16 mouse cellular contexts compared by ENCODE assay signal in genomic region chr13:92967025-92967610, GRCm38 (mm10).
A peak's percentile ranks its signal among the peaks of the same experiment; 100 is the strongest.
DNase-seq lines count a peak whose midpoint lies in the region; ATAC-seq and TF ChIP-seq lines count a peak whose summit lies in the region.
"Had no signal": no experiment of that assay in that cellular context is flagged by ENCODE, and none has a peak within 500 bp of the region (broad histone marks: within the 10 kb centered on the region; RNA-seq: fewer than 3 reads in every experiment).

No protein-coding gene starts in this region.

- no peaks in the 10 kb centered on the region for H3K36me3 ChIP-seq in kidney, embryonic 15.5 days
- no peaks in the 10 kb centered on the region for H3K36me3 ChIP-seq in limb, embryonic 14.5 days (ENCODE audit: control insufficient read depth, insufficient read depth, low read length)
- H3K36me3 ChIP-seq: hindbrain, embryonic 10.5 days; neural tube, embryonic 15.5 days had no signal

- H3K9ac ChIP-seq in kidney, embryonic 15.5 days = no peak overlapping the region
- no peak overlapping the region for H3K9ac ChIP-seq in limb, embryonic 14.5 days (ENCODE audit: low read depth, low read length, severe bottlenecking)
- H3K9ac ChIP-seq: liver, embryonic 14.5 days; neural tube, embryonic 15.5 days had no signal

- TF ChIP-seq POLR2A in limb, embryonic 14.5 days (IDR thresholded peaks at IDR 0.05; ENCODE audit: borderline replicate concordance, extremely low read depth, insufficient read depth, insufficient read length) = no peak

- no peaks in the 10 kb centered on the region for H3K27me3 ChIP-seq in kidney, embryonic 15.5 days
- no peaks in the 10 kb centered on the region for H3K27me3 ChIP-seq in limb, embryonic 14.5 days (ENCODE audit: control insufficient read depth, insufficient read depth, low read length)
- H3K27me3 ChIP-seq: neural tube, embryonic 15.5 days had no signal

- no peak overlapping the region for H3K27ac ChIP-seq in kidney, embryonic 15.5 days
- no peak overlapping the region for H3K27ac ChIP-seq in limb, embryonic 14.5 days (replicated peaks; ENCODE audit: low read depth, low read length)
- H3K27ac ChIP-seq: hindbrain, embryonic 10.5 days; liver, embryonic 14.5 days; neural tube, embryonic 15.5 days had no signal

- no peaks in the 10 kb centered on the region for H3K4me1 ChIP-seq in kidney, embryonic 15.5 days
- H3K4me1 ChIP-seq in limb, embryonic 14.5 days (ENCODE audit: control insufficient read depth, insufficient read depth, low read length) = 0 out of 2 replicates have a peak, but pooled peaks cover 4% of the 10 kb centered on the region
- H3K4me1 ChIP-seq: hindbrain, embryonic 10.5 days; neural tube, embryonic 15.5 days had no signal

- ATAC-seq in kidney, embryonic 15.5 days (replicated peaks; ENCODE audit: low FRiP score) = no peak
- ATAC-seq in limb, embryonic 14.5 days (ENCODE audit: low FRiP score, low read depth) = 0 out of 2 replicates have a peak, but pooled peaks have one; percentile 34
- ATAC-seq: intestine, embryonic 16.5 days had no signal

- WGBS in kidney, embryonic 15.5 days = 37% methylated on average over 1 of the region's 1 CpGs
- WGBS in limb, embryonic 14.5 days = 25% methylated on average over 1 of the region's 1 CpGs

- H3K9me3 ChIP-seq in kidney, embryonic 15.5 days (replicated peaks) = no peaks in the 10 kb centered on the region
- no peaks in the 10 kb centered on the region for H3K9me3 ChIP-seq in limb, embryonic 14.5 days (ENCODE audit: control insufficient read depth, low read length)
- H3K9me3 ChIP-seq: hindbrain, embryonic 10.5 days; neural tube, embryonic 15.5 days had no signal

- H3K4me3 ChIP-seq in kidney, embryonic 15.5 days (replicated peaks) = no peak overlapping the region
- no peak overlapping the region for H3K4me3 ChIP-seq in limb, embryonic 14.5 days (replicated peaks; ENCODE audit: low read length)
- H3K4me3 ChIP-seq: hindbrain, embryonic 10.5 days; neural tube, embryonic 15.5 days had no signal

- DNase-seq in cerebellum, postnatal 10 days = peak; percentile 40 to 59
- DNase-seq in cerebellum, adult 9-10 months = no peak
- peak; percentile 49 to 50 for DNase-seq in kidney, postnatal 4 days
- DNase-seq in fibroblast of lung, adult 2 months (ENCODE audit: low read depth) = peak; percentile 93
- peak; percentile 32 for DNase-seq in limb, embryonic 14.5 days (ENCODE audit: low spot score)
- DNase-seq in lung, postnatal 10 days = no peak
- DNase-seq: kidney, postnatal 14 days; lung, postnatal 14 days; right cerebral cortex, postnatal 14 days; thymus, postnatal 25 days had no signal

- no peak overlapping the region for H3K4me2 ChIP-seq in kidney, embryonic 15.5 days
- H3K4me2 ChIP-seq in limb, embryonic 14.5 days (replicated peaks; ENCODE audit: low read depth, low read length, severe bottlenecking) = no peak overlapping the region
- H3K4me2 ChIP-seq: heart, embryonic 11.5 days; neural tube, embryonic 15.5 days had no signal

Comparison
In these comparisons a context has a peak if more than half of its experiments do, and no peak if none do; other contexts are left out.
1. DNase-seq: peak in cerebellum, postnatal 10 days (2 of 2), kidney, postnatal 4 days (2 of 2), fibroblast of lung, adult 2 months (single experiment) and limb, embryonic 14.5 days (single experiment); none in cerebellum, adult 9-10 months (single experiment) and lung, postnatal 10 days (single experiment).